Mouse (Mus musculus): ENCODE results near the gene Vps39. TPM values are rescaled to one million over a fixed set of nuclear protein-coding genes. Genes with fewer than 3 reads are reported as not detected.

Vps39 gene
- polyA plus RNA-seq, 1 experiment, result 72.9 TPM

DNA sequence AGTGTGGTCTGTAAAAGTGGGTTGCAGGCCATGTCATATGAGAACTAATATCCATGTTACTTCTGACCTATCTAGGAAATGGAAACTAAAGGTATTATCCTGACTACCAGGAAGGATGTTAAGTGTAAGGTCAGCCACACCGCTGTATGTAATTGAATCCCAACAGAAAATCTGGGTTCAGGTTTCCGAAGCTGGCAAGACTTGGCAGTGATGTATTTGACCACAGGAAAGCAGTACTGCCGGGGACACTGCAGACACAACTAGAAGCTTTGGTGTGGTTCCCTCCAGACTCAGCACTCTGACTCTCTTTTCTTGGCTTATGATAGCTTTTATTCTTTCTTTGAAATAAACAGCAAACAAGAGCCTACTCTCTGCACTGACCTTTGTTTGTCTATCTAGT lies 13.6 kb upstream of the Vps39 start:
- TF ChIP-seq CTCF (IDR thresholded peaks at IDR 0.05; ENCODE audit: low read depth, low read length), result no peak
- no peak for TF ChIP-seq POLR2A (IDR thresholded peaks at IDR 0.05; ENCODE audit: borderline replicate concordance, low read depth, low read length)
- no peak overlapping the region for H3K4me3 ChIP-seq (ENCODE audit: insufficient read depth, low read length)

DNA sequence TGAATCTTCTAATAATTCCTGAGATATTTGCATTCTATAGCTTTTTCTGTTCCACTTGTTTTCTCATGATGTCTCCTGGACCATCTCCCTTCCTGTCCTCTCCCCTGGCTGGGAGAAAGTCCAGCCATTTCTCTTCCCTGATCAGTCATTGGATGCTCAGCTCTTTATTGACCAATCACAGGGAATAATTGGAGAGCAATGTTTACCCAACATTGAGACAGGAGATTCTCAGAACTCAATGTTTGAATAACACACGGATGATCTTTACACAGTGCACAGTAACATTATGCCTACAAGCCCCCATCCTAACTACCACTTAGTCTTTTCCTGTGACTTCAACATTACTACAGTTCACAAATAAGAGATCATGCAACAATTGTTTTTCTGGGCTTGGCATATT lies 7.5 kb upstream of the Vps39 start:
- H3K4me3 ChIP-seq (ENCODE audit: insufficient read depth, low read length), result no peak overlapping the region
- no peak overlapping the region for H3K27ac ChIP-seq (ENCODE audit: insufficient read depth, low read depth, low read length)
- TF ChIP-seq POLR2A (IDR thresholded peaks at IDR 0.05; ENCODE audit: borderline replicate concordance, low read depth, low read length), result no peak
- TF ChIP-seq CTCF (IDR thresholded peaks at IDR 0.05; ENCODE audit: low read depth, low read length), result no peak
- H3K4me1 ChIP-seq (ENCODE audit: control insufficient read depth, insufficient read depth, low read length), result peaks cover 16% of the 10 kb centered on the region

More for the DNA sequence above, 13.6 kb upstream of the Vps39 start:
- peaks cover 16% of the 10 kb centered on the region for H3K4me1 ChIP-seq (ENCODE audit: control insufficient read depth, insufficient read depth, low read length)
- H3K27ac ChIP-seq (ENCODE audit: insufficient read depth, low read depth, low read length), result no peak overlapping the region

DNA sequence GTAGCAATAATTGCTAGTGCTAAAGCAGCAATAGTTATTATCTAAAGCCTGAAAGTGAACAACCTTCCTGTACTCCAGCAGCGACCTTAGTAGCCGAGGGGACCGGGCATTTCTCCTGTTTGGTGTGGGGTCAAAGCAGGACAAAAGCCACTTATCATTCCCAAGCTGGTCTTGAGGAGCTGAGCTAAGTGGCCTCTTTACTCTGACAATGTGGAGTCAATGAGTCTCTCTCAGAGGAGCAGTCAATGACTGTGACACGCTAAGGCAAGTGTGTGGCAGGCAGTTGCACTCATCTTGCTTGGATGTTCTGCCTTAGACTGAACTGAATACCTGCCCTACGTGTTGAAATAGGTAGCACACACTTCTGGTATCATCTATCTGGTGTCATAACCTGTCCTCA lies 1.6 kb downstream of the Vps39 start:
- TF ChIP-seq POLR2A (IDR thresholded peaks at IDR 0.05; ENCODE audit: borderline replicate concordance, low read depth, low read length) (no peak), CTCF (IDR thresholded peaks at IDR 0.05; ENCODE audit: low read depth, low read length) (no peak)
- Histone ChIP-seq H3K4me3 (ENCODE audit: insufficient read depth, low read length) (peak overlapping the region; percentile 1; the same call in 1 of the 2 replicates), H3K4me1 (ENCODE audit: control insufficient read depth, insufficient read depth, low read length) (peaks cover 34% of the 10 kb centered on the region), H3K27ac (ENCODE audit: insufficient read depth, low read depth, low read length) (no peak overlapping the region)

DNA sequence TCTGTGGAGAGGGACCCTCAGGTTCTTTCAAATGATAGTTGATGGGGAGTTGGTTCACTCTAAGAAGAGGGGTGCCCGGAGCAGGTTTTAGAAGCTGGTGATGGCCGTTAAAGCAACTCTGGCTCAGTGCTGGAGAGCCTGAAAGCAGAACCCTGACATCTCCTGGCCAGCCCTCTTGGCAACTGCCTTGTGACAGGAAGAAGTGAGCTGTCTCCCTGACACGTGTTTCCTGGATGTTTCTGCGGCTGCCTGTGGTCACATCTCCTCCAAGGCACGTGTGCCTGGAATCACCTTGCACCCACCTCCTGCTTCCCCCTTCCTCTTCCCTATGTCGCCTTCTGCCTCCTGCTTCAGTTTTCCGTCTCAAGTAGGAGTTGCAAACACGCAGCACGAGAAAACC lies 4.8 kb downstream of the Vps39 start:
- TF ChIP-seq CTCF (IDR thresholded peaks at IDR 0.05; ENCODE audit: low read depth, low read length) (no peak), POLR2A (IDR thresholded peaks at IDR 0.05; ENCODE audit: borderline replicate concordance, low read depth, low read length) (peak; percentile 75; the same call in 1 of the 2 replicates)
- Histone ChIP-seq H3K27ac (ENCODE audit: insufficient read depth, low read depth, low read length) (peak overlapping the region; percentile 88), H3K4me1 (ENCODE audit: control insufficient read depth, insufficient read depth, low read length) (peaks cover 34% of the 10 kb centered on the region), H3K4me3 (ENCODE audit: insufficient read depth, low read length) (peak overlapping the region; percentile 38)

DNA sequence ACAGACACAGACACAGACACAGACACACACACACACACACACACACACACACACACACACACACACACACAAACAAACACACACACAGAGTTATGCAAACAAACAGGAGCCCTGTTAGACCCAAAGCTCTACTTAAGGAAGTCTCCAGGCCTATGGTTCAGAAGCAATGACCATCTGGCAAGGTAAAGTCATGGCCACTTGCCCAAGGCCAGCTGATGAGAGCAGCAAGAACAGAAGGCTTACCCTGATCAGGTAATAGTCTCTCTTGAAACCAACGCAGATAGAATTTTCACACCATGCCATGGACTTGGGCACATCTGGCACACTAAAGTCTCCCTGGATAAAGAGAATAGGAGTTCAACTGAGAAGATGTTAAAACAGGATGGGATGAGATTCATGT lies 11.2 kb downstream of the Vps39 start:
- Histone ChIP-seq H3K27ac (ENCODE audit: insufficient read depth, low read depth, low read length) (no peak overlapping the region), H3K4me1 (ENCODE audit: control insufficient read depth, insufficient read depth, low read length) (no peaks in the 10 kb centered on the region), H3K4me3 (ENCODE audit: insufficient read depth, low read length) (no peak overlapping the region)
- TF ChIP-seq CTCF (IDR thresholded peaks at IDR 0.05; ENCODE audit: low read depth, low read length) (no peak), POLR2A (IDR thresholded peaks at IDR 0.05; ENCODE audit: borderline replicate concordance, low read depth, low read length) (no peak)

DNA sequence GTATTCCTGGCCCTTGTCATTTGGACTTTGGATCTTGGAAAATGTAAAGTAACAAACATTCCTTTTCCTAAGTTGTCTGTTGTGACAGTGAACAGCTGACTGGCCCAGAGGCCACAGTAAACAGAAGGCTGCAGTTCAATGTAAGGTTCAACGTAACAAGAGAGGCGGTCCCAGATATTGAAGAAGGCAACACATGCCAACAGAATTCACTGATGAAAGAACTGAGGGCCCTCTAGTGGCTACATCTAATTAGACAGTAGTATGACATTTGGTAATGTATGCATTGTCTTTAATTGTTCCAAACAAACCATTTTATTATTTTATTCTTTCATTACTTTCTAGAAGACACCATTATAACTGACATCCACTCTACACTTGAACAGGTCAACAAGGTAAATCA lies 15.1 kb downstream of the Vps39 start:
- no peak overlapping the region for H3K27ac ChIP-seq (ENCODE audit: insufficient read depth, low read depth, low read length)
- TF ChIP-seq POLR2A (IDR thresholded peaks at IDR 0.05; ENCODE audit: borderline replicate concordance, low read depth, low read length) (no peak), CTCF (IDR thresholded peaks at IDR 0.05; ENCODE audit: low read depth, low read length) (no peak)
- no peak overlapping the region for H3K4me3 ChIP-seq (ENCODE audit: insufficient read depth, low read length)
- no peaks in the 10 kb centered on the region for H3K4me1 ChIP-seq (ENCODE audit: control insufficient read depth, insufficient read depth, low read length)

DNA sequence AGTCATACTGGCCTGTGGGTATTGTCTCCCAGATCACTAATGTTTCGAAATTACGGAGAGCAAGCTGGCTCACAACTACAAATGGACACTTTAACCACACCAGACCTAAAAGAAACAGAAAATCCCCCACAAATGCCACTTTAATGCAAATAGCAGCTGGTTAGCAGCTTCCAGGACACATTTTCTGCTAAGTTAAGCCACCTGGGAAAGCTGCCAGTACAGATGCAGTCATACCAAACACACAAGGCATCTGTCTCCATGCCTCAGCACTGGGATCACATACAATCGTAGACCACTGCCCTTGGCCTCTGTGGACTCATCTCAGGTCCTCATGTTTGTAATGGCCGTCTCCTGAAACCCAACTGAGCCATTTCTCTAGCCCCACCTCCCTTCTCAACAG lies 21.4 kb downstream of the Vps39 start:
- Histone ChIP-seq H3K4me1 (ENCODE audit: control insufficient read depth, insufficient read depth, low read length) (no peaks in the 10 kb centered on the region), H3K27ac (ENCODE audit: insufficient read depth, low read depth, low read length) (no peak overlapping the region), H3K4me3 (ENCODE audit: insufficient read depth, low read length) (no peak overlapping the region)
- TF ChIP-seq POLR2A (IDR thresholded peaks at IDR 0.05; ENCODE audit: borderline replicate concordance, low read depth, low read length), result no peak
- TF ChIP-seq CTCF (IDR thresholded peaks at IDR 0.05; ENCODE audit: low read depth, low read length), result no peak

DNA sequence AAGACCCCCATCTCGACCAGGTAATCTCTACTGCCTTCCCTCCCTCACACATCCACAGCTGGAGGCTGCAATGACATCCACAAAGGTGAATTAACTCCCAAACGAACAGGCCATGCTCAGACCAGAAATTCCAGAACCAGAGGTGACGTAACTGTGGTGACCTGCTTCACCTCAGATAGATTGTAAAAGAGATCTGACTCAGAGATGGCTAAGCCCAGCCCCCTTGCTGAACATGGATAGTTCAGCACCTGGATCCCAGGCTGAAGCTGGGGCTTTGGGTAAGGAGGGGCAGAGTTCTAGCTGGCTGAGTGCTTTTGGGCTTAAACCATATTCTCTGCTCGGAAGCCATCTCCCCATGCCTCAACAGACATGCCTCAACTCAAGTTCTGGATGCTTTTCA lies 37.9 kb downstream of the Vps39 start:
- Histone ChIP-seq H3K4me1 (ENCODE audit: control insufficient read depth, insufficient read depth, low read length) (peaks cover under 1% of the 10 kb centered on the region), H3K27ac (ENCODE audit: insufficient read depth, low read depth, low read length) (no peak overlapping the region), H3K4me3 (ENCODE audit: insufficient read depth, low read length) (no peak overlapping the region)
- no peak for TF ChIP-seq POLR2A (IDR thresholded peaks at IDR 0.05; ENCODE audit: borderline replicate concordance, low read depth, low read length)
- no peak for TF ChIP-seq CTCF (IDR thresholded peaks at IDR 0.05; ENCODE audit: low read depth, low read length)

DNA sequence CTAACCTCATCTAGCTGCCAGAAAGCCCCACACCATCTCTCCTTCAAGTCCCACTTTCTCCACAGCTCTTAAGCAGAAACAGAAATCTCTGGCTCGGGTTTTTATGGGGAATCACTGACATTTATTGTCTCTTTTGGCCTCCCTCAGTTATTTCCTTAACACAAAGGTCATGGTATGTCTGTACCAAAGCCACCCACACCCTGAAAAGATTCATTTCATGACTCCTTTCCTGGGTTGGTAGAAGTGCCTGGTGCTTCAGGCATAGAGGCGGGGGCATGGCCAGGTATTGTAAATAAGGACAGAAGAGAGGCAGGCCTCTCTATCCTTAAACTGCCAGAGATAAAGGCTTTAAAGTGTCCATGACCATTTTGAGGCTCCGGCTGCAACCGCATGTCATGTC lies 38.5 kb downstream of the Vps39 start:
- Histone ChIP-seq H3K4me1 (ENCODE audit: control insufficient read depth, insufficient read depth, low read length) (peaks cover 6% of the 10 kb centered on the region), H3K4me3 (ENCODE audit: insufficient read depth, low read length) (no peak overlapping the region), H3K27ac (ENCODE audit: insufficient read depth, low read depth, low read length) (no peak overlapping the region)
- TF ChIP-seq POLR2A (IDR thresholded peaks at IDR 0.05; ENCODE audit: borderline replicate concordance, low read depth, low read length) (no peak), CTCF (IDR thresholded peaks at IDR 0.05; ENCODE audit: low read depth, low read length) (no peak)

DNA sequence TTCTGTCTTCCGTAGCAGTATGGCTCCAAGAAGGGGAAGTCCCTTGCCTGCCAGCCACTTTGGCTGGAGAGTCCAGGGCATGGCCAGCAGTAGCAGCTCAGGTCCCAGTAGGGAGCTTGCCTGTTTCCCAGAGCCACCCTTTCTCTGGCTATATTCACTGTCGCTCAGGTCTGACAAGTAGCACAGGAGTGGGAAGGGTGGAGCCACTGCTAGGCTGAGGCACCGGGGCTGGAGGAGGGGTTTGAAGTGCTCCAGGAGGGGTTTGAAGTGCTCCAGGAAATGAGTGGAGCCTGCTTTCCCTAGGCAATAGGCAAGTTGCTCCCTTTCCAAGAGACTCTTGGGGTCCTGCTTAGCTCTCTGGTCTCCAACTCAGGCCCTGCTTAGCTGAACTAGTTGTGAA lies 39.0 kb downstream of the Vps39 start, which contains the start of gene Pla2g4f:
TSS of gene Pla2g4f (minus strand) at position 190 of the 400 bp plus-strand sequence.
- Histone ChIP-seq H3K4me1 (ENCODE audit: control insufficient read depth, insufficient read depth, low read length) (peaks cover 11% of the 10 kb centered on the region), H3K4me3 (ENCODE audit: insufficient read depth, low read length) (no peak within 1 kb of the TSS), H3K27ac (ENCODE audit: insufficient read depth, low read depth, low read length) (no peak within 1 kb of the TSS)
- no peak for TF ChIP-seq CTCF (IDR thresholded peaks at IDR 0.05; ENCODE audit: low read depth, low read length)
- TF ChIP-seq POLR2A (IDR thresholded peaks at IDR 0.05; ENCODE audit: borderline replicate concordance, low read depth, low read length), result no peak
